Mouse (Mus musculus) heart, adult 2 months (tissue): ENCODE measurements at regions not wholly inside any gene's neighbourhood (a gene's known extent, or its start where the extent isn't known, plus 50 kb on each side); places are given as distances from the start of the nearest gene placed in this dataset.

ENCODE experiments used
- CTCF ChIP-seq: fragments of 200-600 bp; IDR thresholded peaks from 2 replicates; pipeline ENCODE4 v1.8.1; 2022; ENCODE audit warnings: antibody characterized with exemption, mild to moderate bottlenecking, moderate library complexity
- EP300 ChIP-seq: fragments of 200-500 bp; IDR thresholded peaks from 2 replicates; pipeline ENCODE4 v1.6.1; 2011; ENCODE audit warnings: low read depth, low read length, control low read depth; ENCODE audit not compliant: insufficient read depth
- POLR2A ChIP-seq: fragments of 200-500 bp; IDR thresholded peaks from 2 replicates; pipeline ENCODE4 v1.6.1; 2011; ENCODE audit warnings: mild to moderate bottlenecking, low read depth, low read length, control low read depth; ENCODE audit not compliant: insufficient read depth

DNA sequence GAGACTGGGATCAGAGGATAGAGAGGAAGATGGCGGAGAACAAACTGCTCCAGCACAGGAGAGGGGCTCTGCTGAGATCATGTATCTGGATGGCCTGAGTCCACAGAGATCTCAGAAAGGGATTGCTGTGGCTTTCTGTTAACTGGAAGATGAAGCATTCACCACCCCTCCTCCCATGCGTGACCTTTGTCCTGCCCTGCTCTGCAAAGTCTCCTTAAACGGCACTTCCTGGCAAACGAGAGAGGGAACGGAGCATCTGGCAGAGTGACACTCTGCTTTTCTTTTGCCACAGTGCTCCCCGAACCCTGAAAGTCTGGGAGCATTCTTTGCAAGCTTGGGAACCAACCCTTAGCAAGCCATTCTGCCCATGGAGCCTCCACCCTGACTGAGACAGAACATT lies 147.1 kb downstream of the Adamts15 start:
- TF ChIP-seq CTCF: no peak
- no peak for TF ChIP-seq POLR2A
- TF ChIP-seq EP300: no peak
